Mouse (Mus musculus): ENCODE data around the gene Vmn2r59. TPM values are rescaled to one million over a fixed set of nuclear protein-coding genes. Genes with fewer than 3 reads are reported as not detected.
"Not testable (repeated sequence)": the region's sequence is repeated elsewhere in the genome, so short reads cannot be mapped to it uniquely, and the experiment has no call there.

The Vmn2r59 gene
- polyA plus RNA-seq (2012), result under 0.01 and 0.01 TPM in 2 replicates

DNA sequence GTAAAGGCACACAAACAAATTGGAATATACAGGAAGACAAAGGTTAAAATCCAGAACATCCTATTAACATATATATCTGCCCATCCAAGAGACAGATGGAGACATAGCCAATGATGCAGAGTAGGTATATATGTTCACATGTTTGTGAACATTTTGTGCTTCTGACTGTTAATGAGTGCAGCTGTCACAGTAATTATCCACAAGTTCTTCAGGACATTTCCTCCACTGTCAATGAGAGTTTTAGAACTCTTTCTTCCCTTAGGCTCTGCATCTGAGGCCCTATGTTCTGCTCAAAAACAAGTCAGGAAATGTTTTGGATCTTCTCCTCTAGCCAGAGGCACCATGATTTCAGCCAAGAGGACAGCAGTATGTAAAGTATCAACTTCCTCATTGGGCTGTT, at the start of gene Vmn2r59:
Gene Vmn2r59, minus strand, starts transcription at position 101 of the 400 bp plus-strand sequence.
- H3K9me3 ChIP-seq (ENCODE audit: control insufficient read depth, low read length), result no peaks in the 10 kb centered on the region
- TF ChIP-seq GATA1 (IDR thresholded peaks at IDR 0.05; ENCODE audit: low read length) (no peak), TAL1 (IDR thresholded peaks at IDR 0.05; ENCODE audit: low read length) (no peak)
- no peaks in the 10 kb centered on the region for H3K4me1 ChIP-seq (ENCODE audit: control insufficient read depth)
- H3K36me3 ChIP-seq (ENCODE audit: control insufficient read depth), result no peaks in the 10 kb centered on the region
- H3K4me3 ChIP-seq (replicated peaks), result no peak within 1 kb of the TSS
- H3K27me3 ChIP-seq (ENCODE audit: control insufficient read depth), result no peaks in the 10 kb centered on the region

GRCm38 (mm10) chr7:42107470-42107869, 48.6 kb upstream of the Vmn2r59 start, which contains the start of gene Vmn2r60:
TSS of gene Vmn2r60 (plus strand) at chr7:42107770.
- H3K4me3 ChIP-seq (replicated peaks), result no peak within 1 kb of the TSS
- H3K27me3 ChIP-seq (ENCODE audit: control insufficient read depth), result no peaks in the 10 kb centered on the region
- peaks cover 2% of the 10 kb centered on the region; the same call in 1 of the 2 replicates for H3K9me3 ChIP-seq (ENCODE audit: control insufficient read depth, low read length)
- H3K36me3 ChIP-seq (ENCODE audit: control insufficient read depth), result no peaks in the 10 kb centered on the region
- H3K4me1 ChIP-seq (ENCODE audit: control insufficient read depth), result no peaks in the 10 kb centered on the region
- TF ChIP-seq GATA1 (IDR thresholded peaks at IDR 0.05; ENCODE audit: low read length) (no peak), TAL1 (IDR thresholded peaks at IDR 0.05; ENCODE audit: low read length) (no peak)

- not testable (repeated sequence) for H3K36me3 ChIP-seq (ENCODE audit: control insufficient read depth); H3K9me3 ChIP-seq (ENCODE audit: control insufficient read depth, low read length); H3K27me3 ChIP-seq (ENCODE audit: control insufficient read depth)
Observed at GRCm38 (mm10) chr7:42107061-42107460, 48.2 kb upstream of the Vmn2r59 start.

More at GRCm38 (mm10) chr7:42107061-42107460, 48.2 kb upstream of the Vmn2r59 start:
- H3K4me1 ChIP-seq (ENCODE audit: control insufficient read depth); H3K4me3 ChIP-seq (replicated peaks): not testable (repeated sequence)

Other genes with a start within 250 kb of the Vmn2r59 start
- 0.02 TPM in 1 of 2 replicates, not detected in the other for gene Vmn2r58, start 186.3 kb downstream of the Vmn2r59 start, polyA plus RNA-seq (2012)
- gene Vmn2r60, start 48.7 kb upstream of the Vmn2r59 start, polyA plus RNA-seq (2012), result not detected in 2 replicates
- not detected in 2 replicates for gene Vmn2r61, start 201.0 kb upstream of the Vmn2r59 start, polyA plus RNA-seq (2012)